Mouse (Mus musculus): ENCODE measurements at regions not wholly inside any gene's neighbourhood (a gene's known extent, or its start where the extent isn't known, plus 50 kb on each side); places are given as distances from the start of the nearest gene placed in this dataset.
"Not testable (repeated sequence)": the region's sequence is repeated elsewhere in the genome, so short reads cannot be mapped to it uniquely, and the experiment has no call there.

DNA sequence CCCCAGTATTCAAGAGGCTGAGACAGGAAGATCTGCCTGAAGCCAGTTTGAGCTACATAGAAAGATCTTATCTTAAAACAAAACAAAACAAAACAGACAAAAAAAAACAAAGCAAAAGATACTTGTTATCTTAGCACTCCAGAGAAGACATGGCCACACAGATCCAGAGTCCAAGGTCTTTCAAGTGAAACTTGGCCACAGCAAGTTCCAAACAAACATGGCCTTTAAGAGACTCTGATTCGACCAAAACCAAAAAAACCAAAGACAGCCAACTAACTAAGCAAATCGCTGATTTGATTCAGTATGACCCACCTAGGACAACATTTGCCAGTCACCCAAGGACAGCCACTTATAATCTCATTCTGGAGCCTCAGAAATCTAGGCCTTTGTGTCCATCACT, 69.8 kb upstream of the Tbl1xr1 start:
- no peak overlapping the region for H3K4me3 ChIP-seq
- no peaks in the 10 kb centered on the region for H3K27me3 ChIP-seq
- H3K27ac ChIP-seq: no peak overlapping the region
- no peaks in the 10 kb centered on the region for H3K36me3 ChIP-seq
- 83% methylated on average over 2 of the region's 2 CpGs for WGBS
- H3K9me3 ChIP-seq: no peaks in the 10 kb centered on the region
- no peaks in the 10 kb centered on the region for H3K4me1 ChIP-seq
- H3K4me2 ChIP-seq (replicated peaks): no peak overlapping the region
- ATAC-seq (ENCODE audit: insufficient number of reproducible peaks, insufficient read depth, low FRiP score, low TSS enrichment): no peak
- no peak overlapping the region for H3K9ac ChIP-seq

DNA sequence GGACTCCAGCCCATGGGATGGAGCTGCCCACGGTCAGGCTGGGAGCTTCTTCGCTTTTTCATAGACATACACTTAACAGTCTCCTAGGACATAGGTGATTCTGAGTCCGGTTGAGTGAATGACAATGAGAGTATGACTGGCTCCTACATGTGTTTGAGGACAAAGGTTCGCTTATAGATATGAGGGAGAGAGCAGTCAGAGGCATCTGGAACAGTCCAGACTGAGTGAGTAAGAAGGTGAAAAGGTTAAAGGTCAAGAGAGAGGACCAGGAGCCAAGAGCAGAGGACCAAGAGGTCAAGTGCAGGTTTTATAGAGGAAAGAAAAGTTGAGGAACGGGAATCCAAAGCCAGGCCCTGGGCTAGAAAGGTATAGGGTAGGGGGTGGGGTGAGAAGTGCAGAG, 68.7 kb upstream of the Tbl1xr1 start:
- no peak overlapping the region for H3K4me3 ChIP-seq
- H3K9ac ChIP-seq: no peak overlapping the region
- ATAC-seq (ENCODE audit: insufficient number of reproducible peaks, insufficient read depth, low FRiP score, low TSS enrichment): no peak
- no peaks in the 10 kb centered on the region for H3K9me3 ChIP-seq
- H3K36me3 ChIP-seq: no peaks in the 10 kb centered on the region
- H3K27ac ChIP-seq: no peak overlapping the region
- no peaks in the 10 kb centered on the region for H3K27me3 ChIP-seq
- 85% methylated on average over 5 of the region's 5 CpGs for WGBS
- H3K4me1 ChIP-seq: no peaks in the 10 kb centered on the region
- H3K4me2 ChIP-seq (replicated peaks): no peak overlapping the region

DNA sequence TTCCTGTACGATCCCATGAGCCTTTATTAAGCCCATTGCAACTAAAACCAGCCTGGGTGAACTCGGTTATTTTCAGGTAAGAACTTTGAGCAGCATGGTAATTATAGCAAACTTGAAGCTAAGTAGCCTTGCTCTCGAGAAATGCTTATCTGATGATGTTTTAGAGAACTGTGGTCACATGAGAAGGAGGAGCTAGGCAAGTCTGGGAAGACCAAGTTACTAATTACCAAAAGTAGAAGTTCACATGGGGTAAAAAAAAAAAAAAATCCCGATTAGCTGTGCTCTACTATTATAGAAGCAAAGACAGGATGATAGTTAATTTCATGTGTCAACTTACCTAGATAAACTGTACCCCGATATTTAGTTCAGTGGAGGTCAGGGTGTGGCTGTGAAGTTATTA, 68.0 kb upstream of the Tbl1xr1 start:
- H3K27ac ChIP-seq: no peak overlapping the region
- 77% methylated on average over 5 of the region's 5 CpGs for WGBS
- H3K9ac ChIP-seq: no peak overlapping the region
- no peaks in the 10 kb centered on the region for H3K27me3 ChIP-seq
- H3K36me3 ChIP-seq: no peaks in the 10 kb centered on the region
- no peak overlapping the region for H3K4me2 ChIP-seq (replicated peaks)
- no peak for ATAC-seq (ENCODE audit: insufficient number of reproducible peaks, insufficient read depth, low FRiP score, low TSS enrichment)
- H3K4me3 ChIP-seq: no peak overlapping the region
- H3K4me1 ChIP-seq: no peaks in the 10 kb centered on the region
- H3K9me3 ChIP-seq: no peaks in the 10 kb centered on the region

DNA sequence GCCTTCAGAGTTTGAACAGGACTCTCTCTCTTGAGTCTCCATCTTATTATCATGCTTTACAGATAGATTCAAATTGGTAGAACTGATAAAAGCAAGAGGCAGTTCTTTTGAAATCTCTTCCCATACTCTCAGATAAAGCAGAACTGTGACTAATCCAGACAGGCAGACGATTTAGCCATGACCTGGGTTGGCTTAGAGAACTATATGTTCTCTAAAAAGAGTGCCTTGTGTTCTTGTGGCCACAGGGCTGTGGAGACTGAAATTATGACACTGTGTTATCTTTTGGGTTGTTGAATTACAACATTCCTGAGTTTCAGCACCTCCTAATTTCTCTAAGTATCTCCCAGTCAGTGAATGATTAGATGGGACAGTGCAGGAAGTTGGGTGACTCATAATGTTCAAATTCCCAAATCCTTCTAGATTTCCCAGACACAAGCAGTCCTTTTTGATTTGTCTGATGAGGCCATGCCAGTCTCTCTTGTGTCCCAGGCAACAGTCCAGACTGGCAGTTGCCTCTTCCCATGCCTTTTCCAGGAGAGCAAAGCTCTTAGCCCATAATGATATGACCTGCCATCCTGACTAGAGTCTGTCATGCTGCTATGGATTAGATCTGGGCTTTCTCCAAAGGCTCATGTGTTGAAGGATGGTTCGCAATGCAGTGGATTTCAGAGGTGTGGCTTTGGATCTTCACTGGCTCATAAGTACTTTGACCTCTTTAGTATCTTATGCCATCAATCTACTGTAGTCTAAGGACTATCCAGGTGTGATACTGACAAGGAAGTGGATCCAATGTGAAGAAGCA, 66.4 kb upstream of the Tbl1xr1 start:
- Histone ChIP-seq H3K9me3 (no peaks in the 10 kb centered on the region), H3K4me2 (replicated peaks) (no peak overlapping the region), H3K27me3 (no peaks in the 10 kb centered on the region), H3K4me1 (no peaks in the 10 kb centered on the region), H3K9ac (no peak overlapping the region), H3K27ac (no peak overlapping the region), H3K4me3 (no peak overlapping the region), H3K36me3 (no peaks in the 10 kb centered on the region)
- WGBS: 73% methylated on average over 2 of the region's 2 CpGs
- no peak for ATAC-seq (ENCODE audit: insufficient number of reproducible peaks, insufficient read depth, low FRiP score, low TSS enrichment)

DNA sequence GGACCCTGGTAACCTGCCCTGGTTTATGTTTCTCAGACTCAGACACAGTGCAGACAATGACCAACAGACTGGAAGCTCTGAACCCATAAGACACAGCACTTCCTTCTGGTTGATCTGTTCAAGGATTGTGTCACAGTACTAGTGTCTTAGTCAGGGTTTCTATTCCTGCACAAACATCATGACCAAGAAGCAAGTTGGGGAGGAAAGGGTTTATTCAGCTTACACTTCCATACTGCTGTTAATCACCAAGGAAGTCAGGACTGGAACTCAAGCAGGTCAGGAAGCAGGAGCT, 65.8 kb upstream of the Tbl1xr1 start:
- H3K27ac ChIP-seq; H3K36me3 ChIP-seq; H3K4me3 ChIP-seq; H3K9me3 ChIP-seq; H3K9ac ChIP-seq; ATAC-seq (ENCODE audit: insufficient number of reproducible peaks, insufficient read depth, low FRiP score, low TSS enrichment); H3K27me3 ChIP-seq; H3K4me2 ChIP-seq (replicated peaks); H3K4me1 ChIP-seq: not testable (repeated sequence)

DNA sequence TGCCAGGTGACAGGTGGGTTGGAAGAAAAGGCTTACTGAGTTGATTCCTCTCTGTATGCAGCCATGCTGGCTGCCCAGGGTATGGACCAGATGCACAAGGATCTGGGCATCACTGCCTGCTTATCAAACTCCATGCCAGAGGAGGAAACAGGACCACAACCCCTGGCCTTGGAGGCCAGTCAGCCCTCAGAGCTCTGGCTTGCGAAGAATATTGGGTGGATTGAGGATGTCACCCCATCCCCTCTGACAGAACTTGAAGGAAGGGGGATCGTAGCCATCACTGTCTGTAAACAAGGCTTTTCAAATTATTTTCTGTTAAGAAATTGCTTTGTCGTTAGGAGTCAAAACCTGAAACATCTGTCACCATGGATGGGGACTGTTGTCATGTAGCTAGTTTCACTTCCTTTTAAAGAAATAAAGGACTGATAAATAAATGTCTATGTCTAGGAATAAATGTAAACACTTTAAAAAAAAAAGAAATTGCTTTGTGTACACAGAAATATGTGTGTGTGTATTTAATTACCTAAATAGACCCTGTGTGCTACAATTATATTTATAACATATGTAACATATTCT, 55.0 kb upstream of the Tbl1xr1 start:
- peaks cover 23% of the 10 kb centered on the region for H3K4me1 ChIP-seq
- 75% methylated on average over 3 of the region's 3 CpGs for WGBS
- H3K4me3 ChIP-seq: no peak overlapping the region
- no peak overlapping the region for H3K27ac ChIP-seq
- no peaks in the 10 kb centered on the region for H3K36me3 ChIP-seq
- no peak for ATAC-seq (ENCODE audit: insufficient number of reproducible peaks, insufficient read depth, low FRiP score, low TSS enrichment)
- H3K9ac ChIP-seq: no peak overlapping the region
- no peaks in the 10 kb centered on the region for H3K9me3 ChIP-seq
- H3K4me2 ChIP-seq (replicated peaks): no peak overlapping the region
- no peaks in the 10 kb centered on the region for H3K27me3 ChIP-seq

DNA sequence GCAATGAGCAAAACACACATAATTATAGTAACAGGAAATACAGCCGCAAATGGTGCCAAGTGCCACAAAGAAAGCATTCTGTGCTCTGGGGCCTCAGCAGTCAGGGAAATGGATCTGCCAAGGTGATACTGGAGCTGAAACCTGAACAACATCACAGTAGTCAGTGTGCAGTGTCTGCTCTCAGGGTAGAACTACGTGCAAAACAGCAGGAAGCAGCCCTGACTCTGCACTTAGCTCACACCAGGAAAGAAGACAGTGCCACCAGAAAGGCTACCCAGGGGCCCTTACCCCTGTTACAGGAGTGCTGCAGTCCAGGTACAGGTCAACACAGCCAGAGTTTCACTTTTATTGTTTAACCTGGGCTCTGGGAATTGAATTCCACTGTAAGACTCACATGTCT, 54.0 kb upstream of the Tbl1xr1 start:
- Histone ChIP-seq H3K4me2 (replicated peaks) (no peak overlapping the region), H3K27ac (no peak overlapping the region), H3K9ac (no peak overlapping the region), H3K4me3 (no peak overlapping the region), H3K9me3 (no peaks in the 10 kb centered on the region), H3K36me3 (no peaks in the 10 kb centered on the region), H3K4me1 (peaks cover 23% of the 10 kb centered on the region), H3K27me3 (no peaks in the 10 kb centered on the region)
- 44% methylated on average over 2 of the region's 2 CpGs for WGBS
- no peak for ATAC-seq (ENCODE audit: insufficient number of reproducible peaks, insufficient read depth, low FRiP score, low TSS enrichment)

DNA sequence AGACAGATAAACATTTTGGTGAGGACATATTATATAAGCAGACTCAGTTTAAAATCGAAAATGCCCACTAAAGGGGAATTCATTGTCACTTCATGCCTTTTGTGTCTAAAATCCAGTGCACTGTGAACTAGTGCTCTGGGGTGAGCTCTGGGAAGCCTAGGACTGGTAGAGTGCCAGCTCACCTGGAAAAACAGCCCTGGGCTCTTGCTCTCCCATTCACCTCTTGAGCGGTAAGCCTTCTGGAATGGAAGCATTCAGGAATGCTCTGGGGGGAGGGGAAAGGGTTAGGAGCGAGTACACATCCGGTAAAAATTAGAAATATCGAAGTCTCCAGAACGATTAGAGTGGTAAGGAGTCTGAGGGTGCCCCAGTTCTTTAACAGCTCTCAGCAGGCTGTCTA, 53.4 kb upstream of the Tbl1xr1 start:
- no peak overlapping the region for H3K4me2 ChIP-seq (replicated peaks)
- 40% methylated on average over 6 of the region's 6 CpGs for WGBS
- H3K27ac ChIP-seq: no peak overlapping the region
- H3K36me3 ChIP-seq: no peaks in the 10 kb centered on the region
- ATAC-seq (ENCODE audit: insufficient number of reproducible peaks, insufficient read depth, low FRiP score, low TSS enrichment): no peak
- no peaks in the 10 kb centered on the region for H3K9me3 ChIP-seq
- H3K27me3 ChIP-seq: no peaks in the 10 kb centered on the region
- H3K4me1 ChIP-seq: peaks cover 23% of the 10 kb centered on the region
- H3K4me3 ChIP-seq: no peak overlapping the region
- no peak overlapping the region for H3K9ac ChIP-seq

DNA sequence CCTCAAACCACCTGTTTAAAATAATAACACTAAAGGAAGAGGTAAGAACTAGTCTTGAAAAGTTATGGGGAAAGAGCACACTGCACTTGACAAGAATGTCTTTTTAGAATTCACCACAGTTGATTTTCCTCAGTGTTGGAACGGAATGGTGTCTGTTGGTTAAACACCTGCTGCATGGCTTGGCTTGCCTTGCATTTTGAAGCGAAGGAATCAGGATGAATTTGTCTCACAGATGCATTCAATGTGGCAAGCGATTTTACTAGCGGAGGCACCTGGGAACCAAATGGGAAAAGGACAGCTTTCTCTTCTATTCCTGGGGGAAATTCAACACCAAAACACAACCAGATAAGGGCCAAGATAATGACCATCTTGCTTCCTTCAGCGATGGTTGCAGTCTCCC, 52.9 kb upstream of the Tbl1xr1 start:
- no peak overlapping the region for H3K4me3 ChIP-seq
- H3K9ac ChIP-seq: no peak overlapping the region
- peaks cover 23% of the 10 kb centered on the region for H3K4me1 ChIP-seq
- no peak overlapping the region for H3K4me2 ChIP-seq (replicated peaks)
- H3K27ac ChIP-seq: no peak overlapping the region
- H3K36me3 ChIP-seq: no peaks in the 10 kb centered on the region
- ATAC-seq (ENCODE audit: insufficient number of reproducible peaks, insufficient read depth, low FRiP score, low TSS enrichment): no peak
- no peaks in the 10 kb centered on the region for H3K9me3 ChIP-seq
- H3K27me3 ChIP-seq: no peaks in the 10 kb centered on the region
- 52% methylated on average over 5 of the region's 5 CpGs for WGBS

DNA sequence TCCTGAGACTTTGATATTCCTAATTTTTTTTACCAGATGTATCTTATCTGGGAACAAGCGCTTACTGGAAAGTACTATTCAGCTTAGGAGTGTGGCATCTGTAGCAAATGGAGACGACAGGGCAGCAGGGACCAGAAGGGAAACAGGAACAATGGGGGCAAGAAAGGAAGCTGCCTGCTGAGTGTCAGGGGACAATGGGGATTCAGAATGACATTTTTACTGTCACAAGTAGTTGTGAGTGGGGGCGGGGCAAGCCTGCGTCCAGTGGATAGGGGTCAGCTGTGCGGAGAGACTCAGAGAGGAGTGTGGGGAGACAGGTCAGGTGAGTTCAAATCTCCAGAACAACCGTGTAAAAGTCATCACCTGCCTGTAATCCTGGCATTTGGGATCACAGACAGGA, 52.3 kb upstream of the Tbl1xr1 start:
- WGBS: 22% methylated on average over 6 of the region's 6 CpGs
- Histone ChIP-seq H3K27me3 (no peaks in the 10 kb centered on the region), H3K9me3 (no peaks in the 10 kb centered on the region), H3K4me2 (replicated peaks) (no peak overlapping the region), H3K27ac (no peak overlapping the region), H3K4me3 (no peak overlapping the region), H3K4me1 (peaks cover 23% of the 10 kb centered on the region), H3K36me3 (no peaks in the 10 kb centered on the region), H3K9ac (no peak overlapping the region)
- no peak for ATAC-seq (ENCODE audit: insufficient number of reproducible peaks, insufficient read depth, low FRiP score, low TSS enrichment)

DNA sequence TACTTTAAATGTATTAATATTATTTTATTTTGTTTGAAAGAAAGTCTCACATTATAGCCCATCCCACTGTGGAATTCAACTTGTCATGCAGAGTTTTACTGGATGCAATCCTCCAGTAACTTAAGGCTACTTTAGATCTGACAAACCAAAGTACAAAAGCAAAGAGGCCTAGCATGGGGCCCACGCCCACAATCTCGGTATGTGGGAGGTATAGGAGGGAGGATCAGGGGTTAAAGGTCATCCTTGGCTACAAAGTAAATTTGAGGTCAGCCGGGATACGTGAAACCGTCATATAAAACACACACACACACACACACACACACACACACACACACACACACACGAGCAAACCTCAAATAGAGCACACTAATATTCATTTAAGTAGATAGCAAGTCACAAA, 51.3 kb upstream of the Tbl1xr1 start:
- WGBS: 13% methylated on average over 6 of the region's 6 CpGs
- Histone ChIP-seq H3K4me3 (no peak overlapping the region), H3K27me3 (no peaks in the 10 kb centered on the region), H3K36me3 (no peaks in the 10 kb centered on the region), H3K9ac (no peak overlapping the region), H3K9me3 (no peaks in the 10 kb centered on the region), H3K4me2 (replicated peaks) (no peak overlapping the region), H3K27ac (no peak overlapping the region), H3K4me1 (peaks cover 23% of the 10 kb centered on the region)
- no peak for ATAC-seq (ENCODE audit: insufficient number of reproducible peaks, insufficient read depth, low FRiP score, low TSS enrichment)

DNA sequence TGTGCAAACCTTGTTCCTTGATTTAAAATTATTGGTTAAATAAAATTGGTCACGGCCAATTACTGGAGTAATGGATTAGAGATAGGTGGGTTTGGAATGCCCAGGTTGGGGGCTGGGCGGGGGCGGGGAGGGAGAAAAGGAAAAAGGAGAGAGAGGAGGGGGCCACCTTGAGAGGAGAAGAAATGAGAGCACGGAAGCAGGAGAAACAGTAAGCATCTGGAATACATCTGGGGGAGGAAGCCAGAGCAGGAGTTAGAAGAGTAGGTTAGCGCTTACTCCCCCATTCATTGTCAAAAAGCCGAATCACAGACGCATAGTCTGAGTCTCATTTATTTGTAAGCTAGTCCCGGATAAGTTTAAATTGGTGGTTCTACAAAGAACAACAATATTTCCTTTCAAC, 50.8 kb upstream of the Tbl1xr1 start:
- H3K27me3 ChIP-seq: no peaks in the 10 kb centered on the region
- no peak overlapping the region for H3K4me3 ChIP-seq
- no peaks in the 10 kb centered on the region for H3K36me3 ChIP-seq
- peaks cover 23% of the 10 kb centered on the region for H3K4me1 ChIP-seq
- ATAC-seq (ENCODE audit: insufficient number of reproducible peaks, insufficient read depth, low FRiP score, low TSS enrichment): no peak
- H3K9ac ChIP-seq: no peak overlapping the region
- no peak overlapping the region for H3K27ac ChIP-seq
- H3K4me2 ChIP-seq (replicated peaks): no peak overlapping the region
- 29% methylated on average over 8 of the region's 8 CpGs for WGBS
- H3K9me3 ChIP-seq: no peaks in the 10 kb centered on the region
